Mouse (Mus musculus): ENCODE data around the gene Hmga1. TPM values are rescaled to one million over a fixed set of nuclear protein-coding genes. Genes with fewer than 3 reads are reported as not detected.

The Hmga1 gene
- polyA plus RNA-seq, 1 experiment from 2014 or later = 129 TPM

DNA sequence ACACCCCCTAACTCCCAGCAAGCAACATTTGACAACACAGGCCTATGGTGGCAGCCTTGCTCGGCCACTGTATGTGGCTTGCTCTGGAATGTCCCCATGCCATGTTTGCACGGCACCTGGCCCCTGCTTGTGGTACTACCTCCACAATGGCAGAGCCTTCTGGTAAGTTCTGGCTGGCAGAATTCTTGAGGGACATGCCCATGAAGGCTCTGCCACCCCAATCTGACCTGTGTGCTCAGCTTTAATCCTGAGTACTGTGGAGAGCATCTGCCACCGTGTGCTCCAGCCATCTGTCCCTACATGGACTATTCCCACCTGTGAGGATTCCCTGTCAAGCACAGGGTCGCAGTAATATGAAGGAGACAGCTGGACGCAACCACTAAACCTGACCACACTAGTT lies 44.6 kb downstream of the Hmga1 start:
- 63% methylated on average over 5 of the region's 5 CpGs for WGBS
- Histone ChIP-seq H3K4me1 (peaks cover 76% of the 10 kb centered on the region), H3K4me3 (replicated peaks) (no peak overlapping the region), H3K36me3 (peaks cover 12% of the 10 kb centered on the region), H3K4me2 (no peak overlapping the region), H3K27ac (replicated peaks) (no peak overlapping the region), H3K9ac (replicated peaks) (no peak overlapping the region), H3K9me3 (replicated peaks) (no peaks in the 10 kb centered on the region), H3K27me3 (replicated peaks) (no peaks in the 10 kb centered on the region)
- no peak for ATAC-seq (ENCODE audit: low FRiP score)

DNA sequence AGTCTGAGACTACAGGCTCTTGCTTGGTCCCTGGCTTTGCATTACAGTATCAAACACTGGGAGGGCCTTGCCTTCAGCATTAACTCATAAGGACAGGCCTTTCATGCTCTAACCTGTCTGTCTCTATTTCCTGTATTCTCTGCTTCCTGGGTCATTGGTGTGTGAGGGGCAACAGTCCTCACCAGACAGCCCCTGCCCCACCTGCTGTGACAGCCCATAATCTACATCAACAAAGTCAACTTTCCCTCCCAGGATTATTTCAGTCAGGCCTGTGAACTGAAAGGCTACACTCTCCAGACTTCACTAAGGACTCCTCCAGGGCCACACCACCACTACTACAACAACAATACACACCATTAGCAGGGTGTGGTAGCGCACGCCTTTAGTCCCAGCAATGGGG lies 46.7 kb downstream of the Hmga1 start:
- no peak overlapping the region for H3K9ac ChIP-seq (replicated peaks)
- no peak overlapping the region for H3K4me3 ChIP-seq (replicated peaks)
- no peak overlapping the region for H3K4me2 ChIP-seq
- peak overlapping the region; percentile 38; the same call in 1 of the 2 replicates for H3K27ac ChIP-seq (replicated peaks)
- H3K9me3 ChIP-seq (replicated peaks) = no peaks in the 10 kb centered on the region
- H3K27me3 ChIP-seq (replicated peaks) = no peaks in the 10 kb centered on the region
- 81% methylated on average over 2 of the region's 2 CpGs for WGBS
- ATAC-seq (ENCODE audit: low FRiP score) = no peak
- H3K4me1 ChIP-seq = peaks cover 72% of the 10 kb centered on the region
- peaks cover 2% of the 10 kb centered on the region; the same call in 1 of the 2 replicates for H3K36me3 ChIP-seq

DNA sequence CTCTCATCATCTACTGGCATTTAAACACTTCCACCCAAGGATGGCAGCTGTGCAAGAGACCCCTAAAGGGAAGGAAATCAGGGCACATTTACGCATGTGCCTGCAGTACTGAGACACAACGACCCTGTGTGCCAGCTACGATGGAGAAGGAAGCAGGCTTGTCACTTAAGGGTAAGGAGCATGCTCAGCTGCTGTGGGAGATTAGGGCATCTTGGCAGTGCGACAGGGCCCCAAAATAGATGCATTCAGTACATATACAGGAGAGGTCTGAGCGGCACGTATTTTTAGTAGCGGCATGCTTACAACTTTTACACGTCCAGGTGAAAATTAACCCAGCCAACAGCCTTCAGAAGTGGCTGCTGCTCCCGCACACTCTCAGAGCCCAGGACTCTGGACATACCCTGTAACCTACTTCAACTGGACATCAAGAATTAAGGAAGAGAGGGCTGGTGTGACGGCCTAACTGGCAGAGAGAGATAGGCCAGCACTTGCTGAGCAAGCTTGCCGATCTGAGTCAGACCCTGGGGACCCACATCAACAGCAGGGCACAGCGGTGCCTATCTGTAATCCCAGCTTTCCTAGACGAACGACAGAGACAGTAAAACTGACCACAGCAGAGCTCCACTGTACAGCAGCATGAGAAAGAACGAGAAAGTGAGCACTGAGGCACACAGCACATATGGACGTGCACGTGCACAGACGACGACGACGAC lies 47.4 kb downstream of the Hmga1 start:
- no peak overlapping the region for H3K4me3 ChIP-seq (replicated peaks)
- ATAC-seq (ENCODE audit: low FRiP score) = no peak
- WGBS = 58% methylated on average over 21 of the region's 21 CpGs
- H3K4me2 ChIP-seq = no peak overlapping the region
- peaks cover 67% of the 10 kb centered on the region for H3K4me1 ChIP-seq
- peak overlapping the region; percentile 38; the same call in 1 of the 2 replicates for H3K27ac ChIP-seq (replicated peaks)
- H3K9me3 ChIP-seq (replicated peaks) = no peaks in the 10 kb centered on the region
- no peaks in the 10 kb centered on the region for H3K27me3 ChIP-seq (replicated peaks)
- H3K36me3 ChIP-seq = peaks cover 4% of the 10 kb centered on the region; the same call in 1 of the 2 replicates
- no peak overlapping the region for H3K9ac ChIP-seq (replicated peaks)

DNA sequence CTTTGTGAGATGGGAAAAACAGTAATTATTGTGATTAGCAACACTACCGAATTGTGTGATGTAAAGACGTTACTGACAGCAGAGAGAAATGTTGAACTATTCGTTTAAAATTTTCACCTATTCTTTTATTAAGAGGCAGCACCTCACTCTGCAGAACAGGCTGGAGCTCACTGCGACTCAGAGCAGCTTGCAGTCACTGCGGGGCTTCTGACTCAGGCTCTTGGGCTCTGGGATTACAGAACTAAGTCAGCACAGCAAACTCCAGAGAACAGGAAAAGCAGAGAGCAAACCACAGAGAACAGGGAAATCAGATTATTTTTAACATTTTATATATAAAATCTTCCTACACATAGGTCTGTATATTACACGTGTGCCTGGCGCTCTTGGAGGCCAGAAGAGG lies 53.3 kb downstream of the Hmga1 start:
- Histone ChIP-seq H3K27me3 (replicated peaks) (no peaks in the 10 kb centered on the region), H3K4me3 (replicated peaks) (no peak overlapping the region), H3K9me3 (replicated peaks) (no peaks in the 10 kb centered on the region), H3K4me2 (no peak overlapping the region), H3K36me3 (peaks cover 4% of the 10 kb centered on the region; the same call in 1 of the 2 replicates), H3K4me1 (peaks cover 65% of the 10 kb centered on the region), H3K27ac (replicated peaks) (no peak overlapping the region; the same call in 1 of the 2 replicates), H3K9ac (replicated peaks) (no peak overlapping the region)
- 86% methylated on average over 7 of the region's 7 CpGs for WGBS
- ATAC-seq (ENCODE audit: low FRiP score) = no peak

DNA sequence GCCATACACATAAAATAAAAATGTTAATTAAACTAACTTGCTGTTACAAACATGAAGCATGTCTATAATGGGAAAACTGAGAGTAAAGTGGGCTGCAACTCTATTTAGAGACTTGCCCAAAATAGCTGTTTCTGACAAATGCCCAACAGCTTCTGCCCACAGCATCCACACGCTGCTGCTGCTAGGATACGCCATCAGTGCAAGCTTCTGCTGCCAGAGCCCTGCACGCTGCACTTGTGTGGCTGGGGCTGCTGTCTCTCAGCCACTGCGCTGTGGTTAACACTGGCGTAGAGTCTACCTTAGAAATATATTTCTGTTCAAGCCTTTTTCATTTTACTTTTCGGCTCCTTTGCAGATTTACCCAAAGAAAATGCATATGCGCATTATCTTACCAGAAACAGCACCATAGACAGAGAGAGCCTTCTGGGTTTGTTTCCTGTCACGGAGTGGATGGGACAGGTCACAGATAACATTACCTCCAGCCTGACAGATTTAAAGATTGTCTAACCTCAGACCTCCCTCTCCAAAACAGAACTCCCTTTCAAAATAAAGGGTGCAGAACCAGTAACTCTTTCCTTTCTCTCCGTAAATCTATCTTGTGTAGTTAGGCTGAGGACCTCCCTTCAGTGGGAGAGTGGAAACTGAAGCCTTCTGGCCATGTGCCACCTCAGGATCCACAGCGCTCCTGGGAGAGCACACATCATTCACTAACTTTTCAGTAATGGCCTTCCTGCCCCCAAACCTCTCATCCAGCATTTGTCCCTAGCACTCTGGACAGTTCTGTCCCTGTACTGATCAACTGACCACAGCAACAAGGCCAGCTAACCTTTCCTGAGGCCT lies 54.6 kb downstream of the Hmga1 start:
- H3K4me1 ChIP-seq = peaks cover 60% of the 10 kb centered on the region

DNA sequence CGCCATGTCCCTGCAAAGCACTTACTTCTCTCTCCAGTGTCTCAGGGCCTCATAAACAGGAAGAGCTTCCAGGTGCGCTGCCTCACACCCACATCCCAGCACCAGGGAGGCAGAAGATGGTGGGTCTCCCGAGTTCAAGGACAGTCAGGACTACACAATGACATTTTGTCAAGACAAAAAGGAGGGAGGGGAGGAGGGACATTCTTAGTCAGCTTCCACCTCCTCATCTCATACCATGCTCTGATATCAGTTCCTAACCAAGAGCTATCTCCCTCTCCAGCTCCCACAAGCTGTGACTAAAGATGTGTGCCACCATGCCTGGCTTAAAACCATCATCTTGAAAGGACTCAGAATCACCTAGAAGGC lies 55.2 kb downstream of the Hmga1 start:
- Histone ChIP-seq H3K4me1 (peaks cover 56% of the 10 kb centered on the region), H3K27ac (replicated peaks) (peak overlapping the region; percentile 4; the same call in 1 of the 2 replicates), H3K4me3 (replicated peaks) (no peak overlapping the region), H3K27me3 (replicated peaks) (no peaks in the 10 kb centered on the region), H3K9me3 (replicated peaks) (no peaks in the 10 kb centered on the region), H3K9ac (replicated peaks) (no peak overlapping the region), H3K36me3 (peaks cover 5% of the 10 kb centered on the region; the same call in 1 of the 2 replicates), H3K4me2 (no peak overlapping the region; the same call in 1 of the 2 replicates)
- no peak for ATAC-seq (ENCODE audit: low FRiP score)
- WGBS = 65% methylated on average over 3 of the region's 3 CpGs

More for the DNA sequence above, 54.6 kb downstream of the Hmga1 start:
- Histone ChIP-seq H3K9ac (replicated peaks) (no peak overlapping the region; the same call in 1 of the 2 replicates), H3K27me3 (replicated peaks) (no peaks in the 10 kb centered on the region), H3K27ac (replicated peaks) (peak overlapping the region; percentile 51), H3K4me3 (replicated peaks) (no peak overlapping the region), H3K36me3 (peaks cover 4% of the 10 kb centered on the region; the same call in 1 of the 2 replicates), H3K4me2 (no peak overlapping the region), H3K9me3 (replicated peaks) (no peaks in the 10 kb centered on the region)
- WGBS = 65% methylated on average over 10 of the region's 10 CpGs
- ATAC-seq (ENCODE audit: low FRiP score) = no peak

DNA sequence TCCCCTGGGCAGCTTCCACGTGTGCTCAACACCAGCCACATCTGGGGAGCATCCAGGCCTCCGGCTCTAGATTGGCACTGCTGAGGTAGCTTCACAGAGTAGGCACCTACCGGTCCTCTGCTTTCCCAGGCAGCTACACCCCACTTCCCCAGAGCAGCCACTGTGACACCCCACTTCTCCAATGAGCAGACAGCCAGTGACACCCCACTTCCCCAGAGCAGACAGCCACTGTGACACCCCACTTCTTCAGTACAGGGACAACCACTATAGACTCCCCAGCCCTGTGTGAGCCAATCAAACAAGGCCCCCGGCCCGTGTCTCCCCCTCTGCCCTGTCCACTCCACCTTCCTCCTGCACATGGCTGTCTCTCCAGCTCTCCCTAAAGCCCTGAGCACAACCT lies 55.7 kb downstream of the Hmga1 start:
- H3K4me3 ChIP-seq (replicated peaks) = no peak overlapping the region
- 81% methylated on average over 5 of the region's 5 CpGs for WGBS
- H3K36me3 ChIP-seq = peaks cover 7% of the 10 kb centered on the region; the same call in 1 of the 2 replicates
- H3K4me2 ChIP-seq = no peak overlapping the region; the same call in 1 of the 2 replicates
- 0 out of 2 replicates have a peak overlapping the region, but pooled peaks have one; percentile 4 for H3K27ac ChIP-seq (replicated peaks)
- H3K9me3 ChIP-seq (replicated peaks) = no peaks in the 10 kb centered on the region
- ATAC-seq (ENCODE audit: low FRiP score) = no peak
- no peak overlapping the region for H3K9ac ChIP-seq (replicated peaks)
- no peaks in the 10 kb centered on the region for H3K27me3 ChIP-seq (replicated peaks)
- peaks cover 52% of the 10 kb centered on the region for H3K4me1 ChIP-seq

DNA sequence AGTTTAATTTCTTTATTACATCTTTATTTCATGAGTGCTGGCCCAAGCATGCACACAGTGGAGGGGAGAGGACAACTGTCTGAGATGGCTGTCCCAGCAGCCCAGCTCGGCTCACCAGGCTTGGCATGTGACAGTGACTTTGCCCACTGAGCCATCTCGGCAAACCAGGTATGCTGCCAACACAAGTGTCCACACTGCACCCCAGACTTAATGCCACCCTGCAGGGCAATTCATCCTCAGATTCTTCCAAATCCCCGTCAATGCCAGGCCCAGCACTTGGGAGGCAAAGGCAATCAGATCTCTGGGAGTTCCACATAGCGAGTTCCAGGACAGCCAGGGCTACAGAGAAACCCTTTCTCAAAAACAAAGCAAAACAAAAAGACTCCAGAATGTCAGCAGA lies 56.7 kb downstream of the Hmga1 start:
- no peak overlapping the region for H3K4me3 ChIP-seq (replicated peaks)
- ATAC-seq (ENCODE audit: low FRiP score) = no peak
- H3K27me3 ChIP-seq (replicated peaks) = no peaks in the 10 kb centered on the region
- peaks cover 11% of the 10 kb centered on the region; the same call in 1 of the 2 replicates for H3K36me3 ChIP-seq
- H3K4me2 ChIP-seq = no peak overlapping the region
- no peaks in the 10 kb centered on the region for H3K9me3 ChIP-seq (replicated peaks)
- no peak overlapping the region; the same call in 1 of the 2 replicates for H3K27ac ChIP-seq (replicated peaks)
- H3K4me1 ChIP-seq = peaks cover 52% of the 10 kb centered on the region
- no peak overlapping the region for H3K9ac ChIP-seq (replicated peaks)
- WGBS = 61% methylated on average over 4 of the region's 4 CpGs

Other genes starting within 250 kb of the Hmga1 start
- 9.7 and 10.1 TPM in 2 replicates for gene Grm4, start 35.1 kb upstream of the Hmga1 start, polyA plus RNA-seq (2015; fragmentation: Nextera tagmentation; extraction: Ambion mirVana)
- 70.8 and 74.9 TPM in 2 replicates for gene AI413582, start 9.3 kb downstream of the Hmga1 start, polyA plus RNA-seq (2015; fragmentation: Nextera tagmentation; extraction: Ambion mirVana)
- 229 and 253 TPM in 2 replicates for gene Nudt3, start 67.0 kb downstream of the Hmga1 start, polyA plus RNA-seq (2015; fragmentation: Nextera tagmentation; extraction: Ambion mirVana)
- gene RPS10-NUDT3, start 78.7 kb downstream of the Hmga1 start, polyA plus RNA-seq (2015; fragmentation: Nextera tagmentation; extraction: Ambion mirVana) = not detected in 2 replicates
- gene Rps10, start 80.2 kb downstream of the Hmga1 start, polyA plus RNA-seq (2015; fragmentation: Nextera tagmentation; extraction: Ambion mirVana) = 483 and 558 TPM in 2 replicates
- 62.6 and 66.7 TPM in 2 replicates for gene Pacsin1, start 99.0 kb downstream of the Hmga1 start, polyA plus RNA-seq (2015; fragmentation: Nextera tagmentation; extraction: Ambion mirVana)
- gene Spdef, start 172.5 kb downstream of the Hmga1 start, polyA plus RNA-seq (2015; fragmentation: Nextera tagmentation; extraction: Ambion mirVana) = 0.92 and 1.9 TPM in 2 replicates